Mouse (Mus musculus) CD4-positive, CD25-positive, alpha-beta regulatory T cell, adult 2 months (primary cell): ENCODE results near the gene Ublcp1.
"Not testable (repeated sequence)": the region's sequence is repeated elsewhere in the genome, so short reads cannot be mapped to it uniquely, and the experiment has no call there.

Experiments
- DNase-seq: peaks from one replicate; pipeline ENCODE4 v3.0.0-alpha.2; 2012; ENCODE audit warnings: low read depth, low spot score

Ublcp1 gene

DNA sequence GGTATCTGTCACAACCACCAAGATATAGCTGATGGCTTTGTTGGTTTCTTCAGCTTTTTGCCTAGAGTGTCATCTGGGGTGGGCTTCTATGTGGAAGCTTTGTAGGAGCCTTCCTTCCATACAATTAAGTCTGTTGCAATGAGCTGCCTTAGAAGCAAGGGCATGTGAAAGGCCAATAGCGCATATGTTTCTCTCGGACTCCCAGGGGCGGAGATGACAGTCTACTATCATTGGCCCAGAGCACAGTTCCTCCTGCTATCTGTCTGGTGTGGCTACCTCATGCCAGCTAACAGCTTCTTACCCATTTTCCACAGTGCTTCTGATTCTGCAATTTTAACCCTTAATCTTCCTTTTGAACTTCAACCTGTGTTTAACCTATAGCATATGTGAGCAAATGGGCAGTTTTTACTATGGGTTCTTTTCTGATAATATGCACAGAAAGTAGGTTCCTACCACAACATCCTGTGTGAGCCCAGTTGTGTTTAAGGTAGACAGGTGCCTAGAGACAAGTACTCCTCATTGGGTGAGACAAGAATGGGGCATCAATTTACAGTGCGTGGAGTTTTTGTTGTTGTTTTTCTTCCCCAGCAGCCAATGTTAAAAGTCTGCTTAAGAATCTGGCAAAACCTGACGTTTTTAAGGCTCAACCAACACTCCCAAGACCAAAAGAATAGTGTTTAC, 24.5 kb upstream of the Ublcp1 start:
- peak; percentile 36 for DNase-seq

DNA sequence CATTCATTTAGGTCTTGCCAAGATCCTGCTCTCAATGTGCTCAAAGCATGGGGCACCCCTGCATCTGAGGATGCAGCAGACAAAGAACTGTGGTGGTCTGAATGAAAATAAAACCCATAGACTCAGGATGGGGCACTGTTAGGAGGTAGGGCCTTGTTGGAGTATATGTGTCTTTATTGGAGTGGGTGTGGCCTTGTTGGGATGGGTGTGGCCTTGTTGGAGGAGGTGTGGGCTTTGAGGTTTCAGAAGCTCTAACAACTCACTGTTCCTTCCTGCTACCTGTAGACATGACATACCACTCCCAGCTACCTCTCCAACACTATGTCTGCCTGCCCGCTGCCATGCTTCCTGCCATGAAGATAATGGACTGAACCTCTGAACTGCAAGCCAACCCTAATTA, 18.8 kb upstream of the Ublcp1 start:
- no peak for DNase-seq

GRCm38 (mm10) chr11:44485089-44485736, 14.9 kb upstream of the Ublcp1 start:
- DNase-seq: no peak

DNA sequence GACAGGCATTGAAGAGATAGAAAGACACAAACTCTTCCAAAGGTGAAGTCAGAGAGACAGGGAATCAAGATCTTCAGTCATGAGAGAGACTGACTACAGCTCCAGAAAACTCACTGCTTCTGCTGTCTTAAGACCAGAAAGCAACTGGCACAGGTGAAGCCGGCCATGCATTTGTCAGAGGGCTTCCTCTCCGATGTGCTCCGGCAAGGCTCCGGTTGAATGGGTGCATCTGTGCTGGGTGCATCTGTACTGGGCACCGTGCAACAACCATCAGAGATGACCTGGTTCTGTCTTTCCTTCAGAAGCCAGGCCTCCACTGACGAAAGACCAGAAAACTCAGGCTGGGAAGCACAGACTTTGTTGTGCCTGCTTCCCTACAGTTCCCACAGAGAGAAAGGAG, 9.9 kb upstream of the Ublcp1 start:
- DNase-seq: no peak

DNA sequence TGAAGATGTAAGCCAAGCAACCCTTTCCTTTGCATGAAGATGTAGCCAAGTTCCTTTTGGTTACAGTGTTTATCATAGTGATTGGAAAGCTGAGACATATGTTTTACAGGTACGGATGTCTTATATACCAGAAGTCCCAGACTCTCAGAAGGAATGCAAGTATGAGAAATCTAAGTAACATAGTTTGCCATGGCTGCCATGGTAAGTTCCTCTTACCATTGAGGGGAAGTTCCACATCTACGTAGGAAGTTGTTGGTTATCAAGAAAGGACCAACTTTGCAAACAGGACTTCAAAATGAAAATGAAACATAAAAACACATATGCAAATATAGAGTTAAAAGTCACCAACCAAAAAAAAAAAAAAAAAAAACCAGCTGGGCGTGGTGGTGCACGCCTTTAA, 8.1 kb upstream of the Ublcp1 start:
- no peak for DNase-seq

DNA sequence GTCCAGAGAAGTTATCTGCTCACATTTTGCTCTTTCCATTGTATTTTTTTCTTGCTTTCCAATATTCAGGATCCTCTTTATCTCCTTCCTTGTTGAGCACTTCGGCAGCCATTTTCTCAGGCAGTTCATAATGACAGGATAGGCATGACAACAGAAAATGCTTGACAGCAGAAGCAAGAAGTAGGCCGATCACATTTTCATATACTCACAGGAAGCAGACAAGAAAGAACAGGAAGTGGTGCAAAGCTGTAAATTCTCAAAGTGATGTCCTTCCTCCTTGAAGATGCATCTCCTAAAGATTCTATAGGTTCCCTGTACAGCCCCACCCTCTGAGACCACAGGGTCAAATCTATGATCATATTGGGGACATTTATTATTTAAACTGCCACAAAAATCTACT, 6.1 kb upstream of the Ublcp1 start:
- DNase-seq: peak; percentile 41

- DNase-seq: peak; percentile 13
Measured at GRCm38 (mm10) chr11:44475467-44475866, 5.2 kb upstream of the Ublcp1 start.

DNA sequence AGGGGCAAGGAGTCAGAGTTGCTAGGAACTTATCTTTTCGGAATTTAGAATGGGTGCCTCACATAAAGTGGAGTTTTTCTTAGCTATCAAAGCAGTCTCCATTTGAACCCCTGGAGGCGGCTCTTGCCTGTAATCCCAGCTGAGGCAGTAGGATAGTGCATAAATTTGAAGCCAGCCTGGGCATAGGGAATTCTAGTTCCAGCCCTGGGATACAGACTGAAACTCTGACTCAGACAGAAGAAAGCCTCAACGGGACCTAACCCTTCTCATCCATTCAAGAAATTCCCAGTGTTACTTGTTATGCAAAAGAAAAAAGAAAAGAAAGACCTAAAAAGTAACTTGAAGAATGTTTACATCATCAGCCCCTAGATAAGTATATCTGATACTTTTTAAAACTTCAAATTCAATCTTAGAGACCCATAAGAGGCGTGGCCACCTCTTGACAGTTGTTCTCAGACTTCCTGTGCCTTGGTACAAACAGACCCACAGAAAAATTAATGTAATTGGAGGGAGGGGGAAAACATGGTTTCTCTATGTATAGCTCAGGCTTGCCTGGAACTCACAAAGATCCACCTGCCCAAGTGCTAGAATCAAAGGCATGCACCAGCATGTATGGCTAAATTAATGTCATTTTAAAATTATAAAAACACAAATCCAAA, 1.2 kb upstream of the Ublcp1 start:
- peak; percentile 40 for DNase-seq

DNA sequence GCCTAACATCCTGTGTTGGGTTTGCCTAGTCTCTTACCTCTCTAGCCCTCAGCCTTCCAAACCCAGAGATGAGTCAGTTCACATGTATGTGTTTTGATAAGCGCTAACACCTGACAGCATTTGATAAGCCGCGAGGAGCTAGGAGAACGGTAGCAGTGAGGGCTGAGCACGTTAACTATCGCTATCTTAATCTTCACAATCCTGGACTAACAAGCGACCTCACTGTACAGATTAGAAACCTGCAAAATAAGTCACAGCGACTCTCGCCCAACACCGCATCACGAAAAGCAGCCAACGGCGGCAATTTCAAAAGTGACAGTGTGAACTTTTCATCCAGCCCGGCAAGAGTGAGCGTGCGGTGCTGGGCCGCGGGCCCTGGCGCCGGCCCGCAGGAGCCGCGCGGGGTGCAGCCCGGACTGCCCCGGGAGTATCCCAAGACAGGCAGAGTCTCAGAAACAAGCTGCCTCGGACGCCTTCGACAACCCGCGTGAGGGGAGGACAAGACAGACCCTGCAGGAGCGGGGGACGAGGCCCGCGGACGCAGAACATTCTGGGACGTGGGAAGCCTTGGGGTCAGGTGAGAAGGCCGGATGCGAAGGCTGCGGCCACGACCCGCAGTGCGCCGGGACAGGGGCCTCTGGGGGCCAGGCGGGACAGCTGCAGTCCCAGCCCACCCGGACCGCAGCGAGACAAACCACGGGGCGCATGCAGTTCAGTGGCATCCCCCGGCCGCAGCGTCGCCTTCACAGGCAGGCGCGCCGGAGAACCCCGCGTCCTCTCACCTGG, 459 bp downstream of the Ublcp1 start:
- peak; percentile 82 for DNase-seq

- peak; percentile 15 for DNase-seq
Measured at GRCm38 (mm10) chr11:44468306-44468790, 1.9 kb downstream of the Ublcp1 start.

- DNase-seq: no peak
Measured at GRCm38 (mm10) chr11:44466949-44467442, 3.3 kb downstream of the Ublcp1 start.

GRCm38 (mm10) chr11:44461493-44461892, 8.8 kb downstream of the Ublcp1 start:
- no peak for DNase-seq

GRCm38 (mm10) chr11:44453423-44453822, 16.9 kb downstream of the Ublcp1 start:
- peak; percentile 79 for DNase-seq

DNA sequence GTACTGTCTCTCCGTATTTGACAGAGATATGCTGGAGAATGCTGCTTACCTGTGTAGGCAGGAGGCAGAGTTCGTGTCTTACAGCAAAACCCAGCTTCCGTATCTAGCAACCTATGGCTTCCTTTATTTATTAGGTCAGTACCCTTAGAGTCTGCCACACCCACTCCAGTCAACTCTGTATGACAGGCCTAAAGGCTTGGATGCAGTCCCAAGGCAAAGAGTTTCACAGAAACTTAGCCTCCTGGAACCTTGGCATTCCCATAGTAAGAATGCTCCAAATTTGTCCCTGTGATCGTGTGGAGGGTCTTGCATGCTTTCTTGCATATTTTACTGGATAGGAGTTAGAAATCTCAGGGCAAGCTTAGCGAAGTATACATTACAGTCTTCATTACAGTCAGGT, 18.3 kb downstream of the Ublcp1 start:
- DNase-seq: not testable (repeated sequence)

DNA sequence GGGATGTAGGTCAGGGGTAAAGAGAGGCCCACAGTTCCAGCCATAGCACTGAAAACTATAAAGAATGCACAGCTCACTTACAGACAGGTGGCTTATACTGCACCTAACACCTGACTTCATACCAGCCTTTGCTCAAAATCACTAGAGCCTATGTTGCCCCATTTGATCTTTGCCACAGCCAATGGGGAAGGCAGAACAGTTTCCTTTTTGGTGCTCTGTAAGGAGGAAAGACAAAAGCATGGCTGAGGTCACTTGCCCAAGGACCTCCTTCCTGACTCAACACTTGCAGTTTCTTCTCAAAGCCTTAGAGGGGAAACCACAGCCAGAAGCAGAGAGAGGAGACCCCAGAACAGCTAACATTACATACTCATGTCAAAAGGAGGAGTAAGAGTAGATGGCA, 19.3 kb downstream of the Ublcp1 start:
- no peak for DNase-seq

- no peak for DNase-seq
Measured at GRCm38 (mm10) chr11:44437786-44438185, 32.5 kb downstream of the Ublcp1 start.

DNA sequence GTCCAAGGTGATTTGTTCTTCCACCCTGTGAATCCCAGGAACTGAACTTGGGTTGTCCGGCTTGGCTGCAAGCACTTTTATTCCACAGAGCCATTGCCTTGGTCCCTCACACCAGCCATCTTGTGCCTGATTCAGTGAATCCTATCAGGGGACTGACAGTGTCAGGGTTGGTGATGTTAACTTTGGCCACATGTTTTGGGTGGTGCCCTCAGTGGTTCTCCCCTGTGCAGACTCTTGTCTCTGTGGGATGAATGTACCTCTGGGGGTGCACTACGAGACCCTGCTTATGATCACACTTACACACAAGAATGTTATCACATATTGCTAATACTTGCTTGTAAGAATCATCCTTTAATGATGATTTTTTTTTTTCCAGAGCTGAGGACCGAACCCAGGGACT, 40.3 kb downstream of the Ublcp1 start:
- DNase-seq: no peak

DNA sequence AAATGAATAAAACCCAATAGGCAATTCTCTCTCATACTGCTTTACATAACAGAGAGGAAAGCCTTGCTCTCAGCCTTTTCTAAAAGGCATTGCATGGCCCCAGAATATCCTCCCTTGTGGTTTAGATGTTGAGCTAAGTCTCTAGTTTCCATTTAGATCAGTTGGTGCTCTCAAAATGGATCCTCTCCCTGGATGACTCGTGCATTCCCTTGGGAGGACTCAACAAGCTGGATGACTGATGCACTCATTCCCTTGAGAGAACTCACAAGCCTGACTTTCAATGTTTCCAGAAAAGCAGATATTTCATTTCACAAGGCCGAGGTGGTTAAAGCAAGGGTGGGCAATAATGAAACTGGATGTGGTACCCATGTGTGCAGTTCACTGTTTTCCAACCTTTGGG, 42.3 kb downstream of the Ublcp1 start:
- DNase-seq: no peak

GRCm38 (mm10) chr11:44425626-44426025, 44.7 kb downstream of the Ublcp1 start:
- DNase-seq: no peak

GRCm38 (mm10) chr11:44425006-44425405, 45.3 kb downstream of the Ublcp1 start:
- no peak for DNase-seq

- DNase-seq: no peak
Measured at GRCm38 (mm10) chr11:44423955-44424354, 46.3 kb downstream of the Ublcp1 start.

- DNase-seq: no peak
Measured at GRCm38 (mm10) chr11:44423261-44423660, 47.0 kb downstream of the Ublcp1 start.
